Mouse (Mus musculus): ENCODE data around the gene Gm10643.

GRCm38 (mm10) chr8:84089277-84089676 lies 24.3 kb upstream of the Gm10643 start:
- TF ChIP-seq CTCF (IDR thresholded peaks at IDR 0.05), result no peak
- no peak for TF ChIP-seq EP300 (IDR thresholded peaks at IDR 0.05)

Measured in lung, postnatal 0 days (tissue).